Mouse (Mus musculus) adrenal gland, adult 2 months (tissue): Measurements from ENCODE around the gene AL607142.1. TPM values are rescaled to one million over a fixed set of nuclear protein-coding genes. Genes with fewer than 3 reads are reported as not detected.

ENCODE experiments used
- DNase-seq: peaks from one replicate; pipeline ENCODE4 v3.0.0; 2021
- polyA plus RNA-seq: library from polyadenylated mRNA; depleted of rRNA; stranded (reverse); fragments of >200 nt; gene quantifications from 2 replicates; pipeline ENCODE4 v1.2.3, GENCODE M21; 2012; rRNA removed
- total RNA-seq, 2 experiments: library from RNA; stranded (reverse); gene quantifications; 2 replicates each; pipeline ENCODE4 v1.2.3; 2021

The AL607142.1 gene
- total and polyA plus RNA-seq, 3 experiments: not detected

DNA sequence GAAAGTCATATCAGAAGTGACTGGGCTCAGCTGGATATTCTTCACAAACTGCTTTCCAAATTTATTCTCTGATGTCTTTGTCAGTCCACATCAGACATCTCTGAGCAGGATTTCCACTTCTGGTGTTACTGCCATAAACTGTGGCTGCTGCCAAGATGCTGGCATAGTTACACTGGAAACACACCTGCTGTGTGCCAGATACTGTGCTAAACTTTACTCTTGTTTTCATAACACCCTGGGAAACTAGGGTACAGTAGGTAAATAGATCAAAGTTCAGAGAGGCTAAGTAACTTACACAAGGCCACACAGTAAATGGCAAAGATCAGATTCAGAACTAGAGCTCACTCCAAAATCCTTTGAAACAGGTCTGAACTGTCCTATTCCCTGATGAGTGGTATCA, 36.4 kb downstream of the AL607142.1 start:
- no peak for DNase-seq

DNA sequence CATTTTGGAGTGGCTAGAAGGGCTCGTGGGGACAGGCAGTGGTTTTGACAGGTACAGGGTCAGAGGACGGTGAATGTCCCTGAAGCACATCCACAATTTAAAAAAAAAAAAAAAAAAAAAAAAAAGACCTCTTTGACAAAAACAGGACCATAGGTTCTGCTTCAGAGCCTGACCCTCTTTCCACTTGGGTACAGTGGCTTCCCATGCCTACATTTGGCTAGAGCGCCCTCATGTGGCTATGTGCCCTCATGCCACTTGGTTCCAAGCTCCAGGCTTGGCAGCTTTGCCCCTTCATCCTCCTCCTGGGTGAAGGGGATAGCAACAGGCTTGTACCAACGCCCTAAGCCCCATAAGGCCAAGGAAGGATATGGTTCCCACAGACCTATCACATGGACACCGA, 39.8 kb downstream of the AL607142.1 start:
- DNase-seq: peak; percentile 54

DNA sequence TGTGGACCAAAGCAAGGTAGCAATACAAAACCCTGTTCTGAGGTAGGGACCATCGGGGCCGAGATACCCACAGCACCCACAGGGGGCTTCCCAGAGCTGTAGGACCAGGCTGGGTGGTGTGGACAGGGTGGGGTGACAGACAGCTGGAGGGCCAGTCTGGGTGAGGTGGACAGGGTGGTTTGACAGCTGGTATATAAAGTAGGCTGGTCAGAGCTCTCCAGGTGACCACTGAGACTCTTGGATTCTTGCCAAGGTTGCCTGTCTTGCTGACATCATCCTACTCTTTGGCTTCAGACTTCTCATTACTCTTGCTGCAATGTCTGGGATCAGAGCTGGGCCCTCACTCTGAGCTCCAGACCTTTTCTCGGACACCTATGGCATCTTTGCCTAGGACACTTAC, 41.6 kb downstream of the AL607142.1 start:
- DNase-seq: no peak

DNA sequence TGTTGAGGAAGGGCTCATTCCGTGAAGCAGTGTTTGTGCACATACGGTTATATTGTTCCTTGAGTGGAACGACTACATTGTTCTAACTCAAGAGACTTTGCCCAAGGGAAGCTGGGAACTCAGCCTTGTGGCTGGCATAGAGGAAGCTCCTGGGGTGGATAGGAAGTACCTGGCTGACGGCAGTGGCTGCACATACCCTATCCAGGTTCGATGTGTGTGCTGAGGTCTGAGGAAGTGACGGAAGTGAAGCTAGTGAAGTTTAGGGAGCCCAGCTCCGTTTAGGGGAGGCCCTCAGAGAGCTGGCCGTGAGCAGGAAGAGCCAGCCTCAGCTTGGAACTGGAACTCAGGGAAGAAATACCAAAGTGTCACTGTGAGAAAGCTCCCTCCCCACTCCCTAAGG, 43.0 kb downstream of the AL607142.1 start:
- DNase-seq: no peak

DNA sequence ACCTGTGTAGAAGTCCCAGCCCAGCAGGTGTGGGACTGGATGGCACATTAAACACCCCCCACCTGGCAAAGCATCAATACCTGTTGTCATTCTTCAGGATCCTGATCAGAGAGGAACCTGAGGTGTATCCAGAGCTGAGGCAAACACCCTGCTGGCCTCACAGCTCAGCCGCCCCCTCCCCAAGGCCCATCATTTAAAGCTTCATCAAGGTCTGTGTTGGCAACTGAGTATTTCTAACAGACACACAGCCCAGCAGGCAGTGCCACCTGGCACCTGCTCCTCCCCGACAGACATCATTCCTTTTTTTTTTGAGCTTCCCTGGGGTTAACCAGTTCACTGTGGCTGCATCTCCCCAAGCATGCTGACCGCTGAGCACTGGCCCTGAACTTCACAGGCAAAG, 50.7 kb downstream of the AL607142.1 start:
- no peak for DNase-seq

DNA sequence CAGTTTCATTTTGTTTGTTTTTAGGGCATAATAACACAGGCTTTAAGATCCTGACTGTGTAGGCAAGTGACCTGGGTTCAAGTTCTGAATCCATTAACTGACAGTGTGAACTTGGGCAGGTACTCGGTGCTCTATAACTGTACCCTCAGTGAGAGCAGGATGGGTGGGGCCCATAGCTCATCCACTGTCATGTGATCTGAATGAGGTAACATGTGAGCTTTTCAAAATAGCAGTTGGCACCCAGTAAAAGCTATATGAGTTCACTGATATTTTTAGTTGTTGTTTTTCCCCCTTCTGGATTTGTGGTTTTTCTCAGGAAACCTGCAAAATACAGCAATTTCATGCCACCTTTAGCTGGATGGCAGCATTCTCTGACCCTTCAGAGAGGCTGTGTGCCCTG, 51.5 kb downstream of the AL607142.1 start:
- DNase-seq: no peak

DNA sequence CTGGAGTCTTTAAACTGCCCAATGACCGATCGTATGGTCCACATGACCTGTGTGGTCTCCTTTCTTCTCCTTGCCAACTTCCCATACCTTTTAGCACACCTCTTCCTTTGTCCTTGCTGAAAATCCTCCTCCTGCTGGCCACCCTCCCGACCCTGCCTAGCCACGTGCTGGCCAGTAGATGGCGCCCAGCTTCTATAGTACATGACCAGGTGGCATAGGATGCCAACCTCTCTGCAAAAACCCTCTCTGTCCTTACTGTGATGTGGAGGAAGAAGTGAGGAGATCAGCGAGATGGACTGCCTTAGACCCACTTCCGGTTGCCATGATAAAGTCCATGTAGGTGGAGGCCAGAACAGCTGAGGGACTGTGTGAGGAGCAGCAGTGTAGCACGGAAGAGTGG, 55.5 kb downstream of the AL607142.1 start:
- peak; percentile 79 for DNase-seq

DNA sequence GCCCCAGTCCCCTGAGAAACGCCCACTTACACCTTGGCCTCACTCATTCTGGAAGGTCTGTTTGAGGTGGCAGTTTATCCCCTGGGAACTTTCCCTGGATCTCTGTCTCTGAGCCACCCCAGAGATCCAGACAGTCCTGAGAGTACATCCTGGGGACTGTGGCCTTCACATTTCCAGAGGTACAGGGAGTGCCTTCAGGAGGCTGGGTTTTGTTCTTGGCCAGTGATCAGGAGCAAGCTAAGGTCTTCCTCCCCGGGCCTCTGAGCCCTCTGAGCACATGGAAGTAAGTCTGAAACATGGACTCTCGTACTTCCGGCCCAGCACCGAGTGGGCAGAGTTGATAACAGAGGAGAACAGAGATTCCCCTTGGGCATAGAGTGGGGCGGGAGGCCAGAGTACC, 59.9 kb downstream of the AL607142.1 start:
- DNase-seq: no peak

DNA sequence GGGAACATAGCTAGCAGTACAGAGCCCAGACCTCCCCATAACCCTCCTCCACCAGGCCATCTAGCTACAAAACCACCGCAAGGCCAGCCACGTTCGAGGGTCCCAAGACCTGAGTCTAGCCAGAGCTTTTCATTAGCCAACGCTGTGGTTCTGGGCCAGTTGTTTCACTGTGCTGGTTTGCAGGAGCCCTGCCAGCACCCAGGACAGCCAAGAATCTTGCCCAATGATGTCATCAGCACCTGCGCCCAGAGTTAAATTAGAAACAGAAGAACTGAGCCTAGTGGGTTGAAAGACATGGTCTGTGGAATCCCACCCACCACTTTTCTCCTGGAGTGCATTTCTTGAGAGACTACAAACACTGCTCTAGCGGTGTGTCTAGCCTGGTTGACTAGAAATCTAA, 61.3 kb downstream of the AL607142.1 start:
- DNase-seq: peak; percentile 41

DNA sequence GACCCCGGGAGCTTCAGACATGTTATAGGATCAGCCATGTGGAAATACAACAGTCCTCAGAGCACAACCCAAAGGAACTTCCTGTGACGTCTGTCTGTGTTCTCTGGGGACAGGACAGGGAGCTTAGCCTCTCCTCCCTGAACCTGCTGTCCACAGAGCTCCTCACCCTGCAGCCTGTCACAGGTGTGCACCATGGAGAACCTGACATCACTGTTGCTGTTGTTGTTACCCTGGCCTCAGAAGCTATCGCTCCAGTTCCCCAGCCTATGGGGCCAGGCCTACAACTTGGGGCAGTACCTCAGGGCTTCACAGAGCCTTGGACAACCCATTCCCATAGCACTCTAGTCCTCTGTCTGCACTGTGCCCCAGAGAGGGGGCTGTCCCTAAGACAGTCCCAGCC, 62.5 kb downstream of the AL607142.1 start:
- DNase-seq: no peak

DNA sequence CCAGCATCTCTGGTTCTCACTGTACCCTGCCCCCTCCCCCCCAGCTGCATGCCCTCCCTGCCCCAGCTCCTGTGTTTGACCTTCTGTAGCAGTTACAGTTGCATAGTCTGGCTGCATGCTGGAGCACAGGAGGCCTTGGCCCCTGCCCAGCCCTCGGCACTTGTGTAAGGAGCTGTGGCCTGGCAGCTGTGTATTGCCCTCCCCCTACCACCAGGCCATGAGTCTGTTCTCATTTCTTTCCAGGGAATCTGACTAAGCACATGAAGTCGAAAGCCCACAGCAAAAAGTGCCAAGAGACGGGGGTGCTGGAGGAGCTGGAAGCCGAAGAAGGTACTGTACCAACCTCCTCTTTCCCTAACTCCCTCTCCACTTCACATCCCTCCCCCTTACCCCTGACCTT, 63.2 kb downstream of the AL607142.1 start:
- DNase-seq: peak; percentile 91

DNA sequence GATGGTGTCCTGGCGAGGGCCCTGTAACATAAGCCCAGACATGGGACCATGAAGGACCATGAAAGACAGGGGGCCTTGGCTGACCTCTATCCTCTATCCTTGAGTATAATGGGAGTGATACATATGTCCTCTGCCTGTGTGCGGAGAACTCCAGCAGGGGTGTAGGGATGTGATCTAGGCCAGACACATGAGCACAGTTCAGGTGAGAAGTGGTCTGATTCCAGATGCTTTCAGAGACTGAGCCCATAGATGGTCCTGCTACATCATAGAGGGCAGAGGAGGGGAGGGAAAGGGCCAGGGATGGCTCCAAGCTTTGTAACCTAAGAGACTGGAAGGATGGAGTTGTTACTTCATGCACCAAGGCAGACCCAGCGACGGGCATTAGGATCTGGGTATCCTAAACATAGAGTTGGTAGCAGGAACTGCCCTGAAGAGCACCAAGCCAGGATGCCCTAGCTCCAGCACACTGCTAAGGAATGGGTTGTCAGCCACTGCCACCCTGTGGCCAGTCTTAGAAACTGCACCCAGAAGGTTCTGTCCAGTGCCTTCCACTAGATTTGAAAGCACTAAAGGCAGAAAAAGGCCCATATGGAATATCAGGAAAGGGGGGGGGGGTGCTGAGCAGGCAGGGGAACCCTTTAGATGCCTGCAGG, 64.6 kb downstream of the AL607142.1 start:
- peak; percentile 57 for DNase-seq

DNA sequence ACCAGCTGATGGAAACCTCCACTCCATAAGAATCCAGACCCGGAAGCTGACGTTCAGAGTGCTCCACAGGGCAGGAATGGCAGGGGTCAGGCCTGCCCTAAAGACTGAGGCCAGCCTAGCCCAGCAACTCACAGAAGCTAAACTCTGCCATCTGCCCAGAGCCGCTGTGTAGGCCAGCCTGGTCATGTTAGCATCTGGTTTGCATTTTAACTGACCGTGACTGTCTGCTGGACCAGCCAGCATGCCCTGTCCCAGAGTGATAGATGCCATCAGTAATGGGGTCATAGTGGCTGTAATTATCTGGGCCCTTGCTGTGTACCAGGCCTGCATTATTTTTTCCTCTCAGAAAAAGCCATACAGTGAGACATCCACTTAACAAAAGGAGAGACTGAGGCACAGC, 66.1 kb downstream of the AL607142.1 start:
- DNase-seq: no peak

DNA sequence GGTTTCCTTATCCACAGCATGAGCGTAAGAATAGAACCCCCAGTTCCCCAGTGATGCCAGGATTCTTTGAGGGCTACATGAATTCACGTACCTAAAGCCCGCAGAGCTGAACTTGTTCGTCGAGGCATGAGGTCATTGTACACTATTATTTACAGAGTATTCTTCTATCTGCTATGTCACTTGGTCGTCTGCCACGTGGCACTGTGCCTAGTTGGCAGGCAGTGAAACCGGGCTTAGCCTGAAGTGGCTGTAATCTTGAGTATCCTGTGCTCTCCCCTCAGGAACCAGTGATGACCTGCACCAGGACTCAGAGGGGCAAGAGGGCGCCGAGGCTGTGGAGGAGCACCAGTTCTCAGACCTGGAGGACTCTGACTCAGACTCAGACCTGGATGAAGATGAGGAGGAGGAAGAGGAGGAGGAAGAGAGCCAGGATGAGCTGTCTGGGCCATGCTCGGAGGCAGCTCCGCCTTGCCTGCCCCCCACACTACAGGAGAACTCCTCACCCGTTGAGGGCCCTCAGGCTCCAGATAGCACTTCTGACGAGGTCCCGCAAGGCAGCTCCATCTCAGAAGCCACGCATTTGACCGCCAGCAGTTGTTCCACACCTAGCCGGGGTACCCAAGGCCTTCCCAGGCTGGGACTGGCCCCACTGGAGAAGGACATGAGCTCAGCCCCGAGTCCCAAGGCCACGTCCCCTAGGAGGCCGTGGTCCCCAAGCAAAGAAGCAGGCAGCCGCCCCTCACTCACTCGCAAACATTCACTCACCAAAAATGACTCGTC, 66.8 kb downstream of the AL607142.1 start:
- DNase-seq: peak; percentile 94

DNA sequence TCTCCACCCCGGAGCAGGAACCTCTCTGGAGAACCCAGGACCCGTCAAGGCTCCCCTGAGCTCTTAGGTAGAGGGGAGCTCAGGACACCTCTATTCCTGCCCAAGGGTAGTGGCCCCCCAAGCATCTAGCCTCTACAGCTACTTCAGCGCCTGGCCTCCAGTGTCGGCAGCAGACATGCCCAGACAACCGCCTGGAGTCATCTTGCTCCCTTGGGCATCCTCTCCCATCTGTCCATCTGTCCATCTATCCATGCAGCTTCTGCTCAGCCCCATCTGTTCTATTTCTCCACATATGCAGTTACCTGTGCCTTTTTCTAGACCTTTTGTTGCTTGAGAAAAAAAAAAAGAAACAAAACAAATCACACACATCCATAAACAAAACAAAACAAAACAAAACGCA, 69.4 kb downstream of the AL607142.1 start:
- DNase-seq: no peak

DNA sequence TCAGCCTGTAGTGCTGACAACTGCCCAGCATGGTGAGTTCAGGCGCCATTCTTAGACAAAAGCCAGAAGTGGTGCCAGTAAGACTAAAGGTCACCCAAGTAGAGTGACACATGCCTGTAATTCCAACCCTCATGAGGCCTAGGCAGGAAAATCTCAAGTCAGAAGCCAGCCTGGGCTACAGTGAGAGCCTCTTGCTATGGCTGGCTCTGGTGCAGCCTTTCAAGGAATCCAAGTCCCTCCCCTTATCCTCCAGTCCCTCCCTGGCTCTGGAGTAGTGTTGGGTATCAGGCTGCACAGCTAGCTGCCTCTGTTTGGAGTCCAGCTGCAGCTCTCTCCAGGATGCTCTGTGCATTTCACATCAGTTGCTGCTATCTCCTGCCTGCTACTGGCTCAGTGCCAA, 77.0 kb downstream of the AL607142.1 start:
- no peak for DNase-seq

DNA sequence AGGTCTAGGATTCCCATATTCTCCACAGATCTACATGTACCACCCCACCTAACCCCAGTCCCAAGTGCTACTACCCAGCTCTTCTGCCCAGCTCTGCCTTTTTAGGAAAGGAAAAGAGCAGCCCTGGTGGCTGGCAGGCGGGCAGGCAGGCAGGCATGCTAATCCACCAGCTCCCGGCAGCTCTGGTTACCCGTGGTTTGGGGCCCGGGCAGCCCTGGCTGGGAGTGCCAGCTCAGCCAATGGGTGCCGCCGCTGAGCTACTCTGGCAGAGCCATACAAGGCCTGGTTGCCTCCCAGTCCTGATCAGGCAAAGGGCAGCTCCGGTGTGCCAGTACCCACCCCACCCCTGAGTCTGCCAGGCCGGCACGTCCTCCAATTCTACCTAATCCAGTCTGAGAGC, 78.1 kb downstream of the AL607142.1 start:
- DNase-seq: no peak

Other genes starting within 250 kb of the AL607142.1 start
- gene Edn2, start 96.2 kb downstream of the AL607142.1 start, total RNA-seq: not detected
- gene Edn2, start 96.2 kb downstream of the AL607142.1 start, polyA plus RNA-seq: not detected in 2 replicates
- gene Foxo6, start 222.4 kb downstream of the AL607142.1 start, total RNA-seq: 1 to 10 TPM in 1 of 2 experiments, under 1 TPM in 1; 0.58 to 2.8 TPM
- gene Foxo6, start 222.4 kb downstream of the AL607142.1 start, polyA plus RNA-seq: 2.2 and 3.6 TPM in 2 replicates